Comparison of ENCODE assay signal across 8 mouse cellular contexts in genomic region chr8:89571816-89572215, GRCm38 (mm10).
A peak's percentile ranks its signal among the peaks of the same experiment; 100 is the strongest.
DNase-seq lines count a peak whose midpoint lies in the region; ATAC-seq lines count a peak whose summit lies in the region.

No protein-coding gene starts in this region.

- ATAC-seq in monocyte, adult 5-6 weeks (replicated peaks; ENCODE audit: insufficient number of reproducible peaks, low FRiP score, low TSS enrichment, poor library complexity, severe bottlenecking): no peak

- peak; percentile 71 for DNase-seq in R1 (ENCODE audit: low read depth, low spot score)
- peak; percentile 29 for DNase-seq in cerebellum, adult 9-10 months
- peak; percentile 56 to 81 for DNase-seq in frontal cortex, postnatal 10 days (ENCODE audit: low spot score in 2 of 2)
- peak; percentile 71 for DNase-seq in hindlimb bud, embryonic 11.5 days (ENCODE audit: extremely low spot score, low read depth, low spot score)
- peak; percentile 58 for DNase-seq in left cerebral cortex, adult 11 months (ENCODE audit: low spot score)
- peak; percentile 70 for DNase-seq in lung, postnatal 36 days
- peak; percentile 70 for DNase-seq in right cerebral cortex, postnatal 25 days
